Mouse (Mus musculus): Measurements from ENCODE around the gene Ncf1.

DNA sequence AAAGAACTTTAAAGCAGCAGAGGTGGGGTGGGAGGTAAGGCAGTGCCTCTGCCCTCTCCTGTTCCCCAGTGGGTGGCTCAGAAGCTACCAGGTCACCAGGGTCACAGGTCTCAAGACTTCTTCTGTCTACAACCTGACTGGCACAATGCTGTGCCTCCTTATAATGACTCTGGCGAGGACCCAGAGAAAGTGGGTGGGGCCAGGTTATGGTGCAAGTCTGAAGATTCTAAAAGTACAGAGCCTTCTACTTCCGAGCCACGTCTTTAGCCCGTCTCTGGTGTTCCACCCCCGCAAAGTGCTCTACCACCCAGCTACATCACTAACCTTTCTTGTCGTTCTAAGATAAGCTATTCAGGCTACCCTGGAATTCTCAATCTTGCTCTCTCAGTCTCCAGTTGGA, 2.7 kb upstream of the Ncf1 start:
- no peak for TF ChIP-seq CTCF (IDR thresholded peaks at IDR 0.05; ENCODE audit: low read depth)
- no peak for TF ChIP-seq EP300 (IDR thresholded peaks at IDR 0.05; ENCODE audit: low read depth)

Data from liver, postnatal 0 days (tissue).